Mouse (Mus musculus) MEL (cell line): ENCODE measurements at regions not wholly inside any gene's neighbourhood (a gene's known extent, or its start where the extent isn't known, plus 50 kb on each side); places are given as distances from the start of the nearest gene placed in this dataset.

Source experiments
- DNase-seq: peaks from one replicate; pipeline ENCODE4 v3.0.0; 2011; ENCODE audit warnings: low read depth, low spot score
- H3K27ac ChIP-seq: 2 replicates; pipeline ENCODE4 v1.5.1; 2012; ENCODE audit warnings: low read depth, mild to moderate bottlenecking, control low read depth, low read length, moderate library complexity; ENCODE audit not compliant: control insufficient read depth
- H3K27me3 ChIP-seq, 2 experiments: fragments of 150-350 bp in 1 of 2; sonication (generic) in 1 of 2; 2 replicates each; pipeline ENCODE4 v1.6.1; 2012; ENCODE audit warnings: low read length in 2 of 2, mild to moderate bottlenecking in 2 of 2, improper control_type of control experiment in 1 of 2, moderate library complexity in 1 of 2; ENCODE audit not compliant: insufficient read depth in 2 of 2, control insufficient read depth in 1 of 2
- H3K36me3 ChIP-seq, 2 experiments: 2 replicates each; pipeline ENCODE4 v1.6.1; 2012 to 2014; ENCODE audit warnings: low read length in 2 of 2, improper control_type of control experiment in 1 of 2, inconsistent platforms in 1 of 2, mild to moderate bottlenecking in 1 of 2; ENCODE audit not compliant: insufficient read depth in 2 of 2, control insufficient read depth in 1 of 2
- H3K4me1 ChIP-seq, 2 experiments: fragments of 150-350 bp in 1 of 2; sonication (generic) in 1 of 2; 2 replicates each; pipeline ENCODE4 v1.6.1; 2012; ENCODE audit warnings: low read length in 2 of 2, improper control_type of control experiment in 1 of 2, mild to moderate bottlenecking in 1 of 2; ENCODE audit not compliant: insufficient read depth in 2 of 2, control insufficient read depth in 1 of 2
- H3K4me3 ChIP-seq, 2 experiments: fragments of 150-350 bp in 1 of 2; sonication (generic) in 1 of 2; 2 replicates each; pipeline ENCODE4 v1.5.1; 2012; ENCODE audit warnings: low read depth in 2 of 2, low read length in 2 of 2, mild to moderate bottlenecking in 2 of 2, moderate library complexity in 2 of 2, control low read depth in 1 of 2, improper control_type of control experiment in 1 of 2; ENCODE audit not compliant: control insufficient read depth in 1 of 2, insufficient read depth in 1 of 2
- H3K79me2 ChIP-seq: 2 replicates; pipeline ENCODE4 v1.6.1; 2012; ENCODE audit warnings: mild to moderate bottlenecking, low read length, moderate library complexity; ENCODE audit not compliant: control insufficient read depth, poor library complexity, insufficient read depth
- H3K9ac ChIP-seq: 2 replicates; pipeline ENCODE4 v1.6.1; 2012; ENCODE audit warnings: low read depth, mild to moderate bottlenecking, control low read depth, low read length, moderate library complexity; ENCODE audit not compliant: control insufficient read depth, poor library complexity, severe bottlenecking
- H3K9me3 ChIP-seq: fragments of 150-350 bp; sonication (generic); replicated peaks from 2 replicates; pipeline ENCODE4 v1.6.1; 2012; ENCODE audit warnings: mild to moderate bottlenecking, low read length, improper control_type of control experiment, moderate library complexity; ENCODE audit not compliant: insufficient read depth
- BHLHE40 ChIP-seq: IDR thresholded peaks from 2 replicates; pipeline ENCODE4 v1.6.1; 2012; ENCODE audit warnings: low read depth, mild to moderate bottlenecking, inconsistent platforms, low read length, improper control_type of control experiment, borderline replicate concordance
- CHD2 ChIP-seq: IDR thresholded peaks from 2 replicates; pipeline ENCODE4 v1.6.1; 2011; ENCODE audit warnings: low read length, improper control_type of control experiment
- ELF1 ChIP-seq: IDR thresholded peaks from 2 replicates; pipeline ENCODE4 v1.6.1; 2014; ENCODE audit warnings: low read depth, mild to moderate bottlenecking, inconsistent platforms, low read length, improper control_type of control experiment, moderate library complexity
- ETS1 ChIP-seq: IDR thresholded peaks from 2 replicates; pipeline ENCODE4 v1.6.1; 2012; ENCODE audit warnings: low read depth, mild to moderate bottlenecking, inconsistent platforms, low read length, improper control_type of control experiment, moderate library complexity
- JUND ChIP-seq: IDR thresholded peaks from 2 replicates; pipeline ENCODE4 v1.6.1; 2011; ENCODE audit warnings: low read depth, mild to moderate bottlenecking, improper control_type of control experiment, low read length
- MAZ ChIP-seq: IDR thresholded peaks from 2 replicates; pipeline ENCODE4 v1.6.1; 2012; ENCODE audit warnings: low read depth, mild to moderate bottlenecking, inconsistent platforms, low read length, improper control_type of control experiment
- MEF2A ChIP-seq: IDR thresholded peaks from 2 replicates; pipeline ENCODE4 v1.6.1; 2014; ENCODE audit warnings: low read depth, mild to moderate bottlenecking, inconsistent platforms, low read length, improper control_type of control experiment; ENCODE audit not compliant: poor library complexity, insufficient replicate concordance, severe bottlenecking; ENCODE audit errors: extremely low read depth
- NELFE ChIP-seq: IDR thresholded peaks from 2 replicates; pipeline ENCODE4 v1.6.1; 2011; ENCODE audit warnings: low read depth, low read length, improper control_type of control experiment
- SIN3A ChIP-seq: IDR thresholded peaks from 2 replicates; pipeline ENCODE4 v1.6.1; 2012; ENCODE audit warnings: low read length, improper control_type of control experiment, inconsistent platforms
- TAL1 ChIP-seq: IDR thresholded peaks from 2 replicates; pipeline ENCODE4 v1.6.1; 2012; ENCODE audit warnings: mild to moderate bottlenecking, inconsistent platforms, low read length, moderate library complexity, mixed read lengths
- TCF12 ChIP-seq: IDR thresholded peaks from 2 replicates; pipeline ENCODE4 v1.6.1; 2014; ENCODE audit warnings: low read depth, mild to moderate bottlenecking, inconsistent platforms, low read length, improper control_type of control experiment, moderate library complexity
- UBTF ChIP-seq: IDR thresholded peaks from 2 replicates; pipeline ENCODE4 v1.6.1; 2012; ENCODE audit warnings: low read depth, mild to moderate bottlenecking, inconsistent platforms, low read length, improper control_type of control experiment, moderate library complexity, borderline replicate concordance; ENCODE audit not compliant: insufficient read depth
- USF1 ChIP-seq: IDR thresholded peaks from 2 replicates; pipeline ENCODE4 v1.6.1; 2014; ENCODE audit warnings: low read depth, mild to moderate bottlenecking, inconsistent platforms, low read length, improper control_type of control experiment, moderate library complexity
- USF2 ChIP-seq, 2 experiments: IDR thresholded peaks; 2 replicates each; pipeline ENCODE4 v1.6.1; 2011 to 2012; ENCODE audit warnings: improper control_type of control experiment in 2 of 2, low read length in 2 of 2, borderline replicate concordance in 1 of 2, inconsistent platforms in 1 of 2, low read depth in 1 of 2, mild to moderate bottlenecking in 1 of 2; ENCODE audit not compliant: insufficient read depth in 1 of 2
- ZKSCAN1 ChIP-seq: IDR thresholded peaks from 2 replicates; pipeline ENCODE4 v1.6.1; 2012; ENCODE audit warnings: low read depth, mild to moderate bottlenecking, inconsistent platforms, low read length, improper control_type of control experiment, moderate library complexity
- ZMIZ1 ChIP-seq: IDR thresholded peaks from 2 replicates; pipeline ENCODE4 v1.6.1; 2012; ENCODE audit warnings: low read depth, mild to moderate bottlenecking, inconsistent platforms, low read length, improper control_type of control experiment, moderate library complexity

DNA sequence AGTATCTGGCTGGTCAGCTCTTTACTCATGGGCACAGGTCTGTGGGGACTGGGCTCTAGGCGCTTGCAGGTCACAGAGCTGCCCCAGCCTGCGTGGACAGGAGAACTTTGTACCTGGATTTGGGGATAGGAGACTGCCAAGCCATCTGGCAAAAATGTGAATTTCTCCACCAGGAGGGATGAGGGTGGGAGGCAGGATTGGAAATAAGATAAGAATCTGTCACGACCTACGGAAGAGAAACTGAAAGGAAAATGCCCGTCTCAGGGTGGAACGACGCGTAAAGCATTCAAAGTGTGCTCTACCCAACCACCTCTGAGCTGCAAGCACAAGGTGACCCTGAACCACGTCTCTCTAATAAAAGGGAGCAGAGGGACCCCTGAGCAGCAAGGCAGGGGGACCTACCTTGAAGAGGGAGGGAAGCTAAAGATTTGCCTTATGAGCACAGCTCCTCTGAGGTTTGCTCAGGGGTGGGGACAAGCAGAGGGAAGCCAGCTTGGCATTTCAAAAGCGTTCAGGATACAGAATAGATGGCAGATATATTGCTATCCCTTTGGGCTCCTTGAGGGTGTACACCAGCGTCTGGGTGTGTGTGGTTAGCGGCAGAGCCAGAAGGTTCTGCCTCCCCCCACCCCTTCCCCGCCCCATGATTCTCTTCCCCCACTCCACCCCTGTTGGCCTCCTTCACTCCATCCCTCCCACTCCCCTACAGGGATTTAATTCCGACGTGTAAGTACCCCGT lies 54.9 kb upstream of the Tnrc6c start:
- H3K27ac ChIP-seq, result no peak overlapping the region
- peak overlapping the region; percentile 10; the same call in 1 of the 2 replicates for H3K9ac ChIP-seq
- H3K9me3 ChIP-seq, result no peaks in the 10 kb centered on the region
- H3K4me3 ChIP-seq, result peak overlapping the region; percentile 39 to 60; a peak in 3 of 4 replicates
- H3K4me1 ChIP-seq, result no peaks in the 10 kb centered on the region
- no peaks in the 10 kb centered on the region for H3K36me3 ChIP-seq
- no peak for DNase-seq
- TF ChIP-seq ZMIZ1 (no peak), ETS1 (no peak), SIN3A (no peak), BHLHE40 (no peak)
- H3K79me2 ChIP-seq, result no peaks in the 10 kb centered on the region
- peaks cover 5 to 27% of the 10 kb centered on the region in 2 experiments for H3K27me3 ChIP-seq

DNA sequence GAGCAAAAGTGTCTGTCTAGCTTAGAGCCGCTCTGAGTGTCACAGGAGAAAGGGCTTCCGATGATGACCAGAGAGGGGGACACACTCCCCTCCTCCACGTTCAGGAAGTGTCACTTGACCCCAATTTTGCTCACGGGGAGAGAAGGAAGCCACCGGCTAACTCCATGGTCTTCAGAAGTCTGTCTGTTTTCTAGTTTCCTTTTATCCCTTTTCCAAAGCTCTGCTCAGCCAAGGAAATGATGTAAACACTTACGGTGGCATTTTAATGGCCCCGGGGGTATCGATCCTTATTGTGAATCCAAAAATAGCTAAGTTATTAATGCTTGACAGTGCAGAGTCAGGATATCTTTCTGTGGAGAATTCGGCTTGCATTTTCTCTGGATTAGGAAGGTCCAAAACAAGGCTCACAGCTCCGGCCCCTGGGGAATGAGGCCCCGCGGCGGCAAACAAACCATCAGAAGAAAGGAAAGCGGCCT lies 54.3 kb upstream of the Tnrc6c start:
- Histone ChIP-seq H3K4me1 (no peaks in the 10 kb centered on the region), H3K4me3 (no peak overlapping the region), H3K9ac (no peak overlapping the region), H3K27ac (no peak overlapping the region), H3K9me3 (no peaks in the 10 kb centered on the region), H3K27me3 (peaks cover 5 to 27% of the 10 kb centered on the region in 2 experiments), H3K36me3 (no peaks in the 10 kb centered on the region), H3K79me2 (no peaks in the 10 kb centered on the region)
- no peak for DNase-seq
- no peak for TF ChIP-seq JUND
- no peak for TF ChIP-seq ETS1
- TF ChIP-seq ZKSCAN1, result no peak
- no peak for TF ChIP-seq USF2 (IDR thresholded peaks at IDR 0.05; ENCODE audit: borderline replicate concordance in 1 of 2, insufficient read depth in 1 of 2, low read depth in 1 of 2, low read length in 2 of 2)
- TF ChIP-seq MEF2A, result no peak
- no peak for TF ChIP-seq MAZ

DNA sequence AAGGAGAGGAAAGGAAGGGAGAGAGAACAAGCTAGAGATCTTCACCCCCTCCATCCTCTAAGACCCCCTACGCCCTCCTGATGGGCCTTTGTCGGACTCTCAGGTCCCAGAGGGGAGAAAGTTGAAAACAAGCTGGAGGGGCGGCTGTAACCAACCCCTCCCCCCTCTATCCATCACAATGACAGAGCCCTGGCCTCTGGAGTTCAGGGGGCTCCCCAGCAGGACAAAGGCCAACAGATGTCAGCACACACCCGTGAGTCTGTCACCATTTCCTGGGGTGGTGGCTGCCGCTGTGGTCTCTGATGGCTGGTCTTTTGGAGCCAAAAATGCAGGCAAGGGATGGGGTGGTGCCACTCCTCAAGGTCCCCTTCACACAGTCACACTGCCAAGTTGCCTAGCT lies 52.9 kb upstream of the Tnrc6c start:
- no peaks in the 10 kb centered on the region for H3K36me3 ChIP-seq
- H3K9ac ChIP-seq, result no peak overlapping the region
- peaks cover 5 to 26% of the 10 kb centered on the region in 2 experiments for H3K27me3 ChIP-seq
- no peak for DNase-seq
- H3K79me2 ChIP-seq, result no peaks in the 10 kb centered on the region
- no peaks in the 10 kb centered on the region for H3K4me1 ChIP-seq
- H3K27ac ChIP-seq, result no peak overlapping the region
- H3K9me3 ChIP-seq, result no peaks in the 10 kb centered on the region
- no peak overlapping the region for H3K4me3 ChIP-seq
- TF ChIP-seq ELF1 (no peak), UBTF (no peak), BHLHE40 (no peak), CHD2 (no peak), TAL1 (no peak), SIN3A (no peak), TCF12 (no peak), USF1 (no peak), NELFE (no peak)
- TF ChIP-seq, all 39 proteins: peak for 0
